Mouse (Mus musculus) spleen, adult 2 months (tissue): ENCODE measurements at regions not wholly inside any gene's neighbourhood (a gene's known extent, or its start where the extent isn't known, plus 50 kb on each side); places are given as distances from the start of the nearest gene placed in this dataset.

Source experiments
- CTCF ChIP-seq: fragments of 200-500 bp; IDR thresholded peaks from 2 replicates; pipeline ENCODE4 v1.5.1; 2011; ENCODE audit warnings: mild to moderate bottlenecking, inconsistent platforms; ENCODE audit not compliant: insufficient read depth, insufficient read length, insufficient replicate concordance; ENCODE audit errors: extremely low read depth
- POLR2A ChIP-seq: fragments of 200-500 bp; IDR thresholded peaks from 2 replicates; pipeline ENCODE4 v1.6.1; 2011; ENCODE audit warnings: low read depth, low read length, inconsistent platforms

DNA sequence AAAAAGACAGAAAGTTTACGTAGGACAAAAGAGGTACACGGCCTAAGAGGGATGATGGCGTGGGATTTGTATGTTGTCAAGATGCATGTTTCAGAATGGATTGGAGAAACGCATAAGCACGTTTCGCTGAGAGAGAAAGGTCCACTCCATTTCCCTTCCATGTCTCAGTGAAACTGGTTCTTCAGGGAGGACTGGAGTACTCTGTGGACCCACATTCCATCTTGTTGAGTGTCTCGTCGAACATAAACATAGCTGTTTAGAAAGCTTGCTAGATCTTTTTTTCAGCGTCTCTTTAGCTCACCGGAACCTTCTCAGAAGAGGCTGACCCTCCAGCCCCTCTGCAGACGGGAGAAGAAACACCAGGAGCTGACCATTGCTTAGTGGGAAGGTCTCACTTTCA, 145.5 kb downstream of the Evx1 start:
- TF ChIP-seq CTCF = no peak
- no peak for TF ChIP-seq POLR2A
